In genomic region chr9:120129276-120129675, GRCm38 (mm10) we compare ENCODE assay signal across 9 mouse cellular contexts. TPM values are rescaled to one million over a fixed set of nuclear protein-coding genes. Genes with fewer than 3 reads are reported as not detected.
DNase-seq lines count a peak whose midpoint lies in the region; ATAC-seq and TF ChIP-seq lines count a peak whose summit lies in the region.
"Had no signal": no experiment of that assay in that cellular context is flagged by ENCODE, and none has a peak within 500 bp of the region (broad histone marks: within the 10 kb centered on the region; RNA-seq: fewer than 3 reads in every experiment).

No protein-coding gene starts in this region.

- H3K9ac ChIP-seq in heart, embryonic 11.5 days (ENCODE audit: low read depth, low read length): peak overlapping the region; percentile 99
- H3K9ac ChIP-seq in forebrain, postnatal 0 days: no peak overlapping the region
- H3K9ac ChIP-seq in liver, postnatal 0 days (replicated peaks): peak overlapping the region; percentile 97

- no peak for ATAC-seq in heart, embryonic 11.5 days (replicated peaks; ENCODE audit: insufficient number of reproducible peaks, low FRiP score, low TSS enrichment)
- no peak for ATAC-seq in forebrain, postnatal 0 days
- no peak for ATAC-seq in liver, postnatal 0 days

- TF ChIP-seq CTCF in E14TG2a.4 (conservative IDR thresholded peaks at IDR 0.05; ENCODE audit: low read length): no peak
- no peak for TF ChIP-seq CTCF in forebrain, postnatal 0 days (IDR thresholded peaks at IDR 0.05; ENCODE audit: low read depth)
- TF ChIP-seq CTCF in liver, postnatal 0 days (IDR thresholded peaks at IDR 0.05; ENCODE audit: low read depth): no peak

- 67% methylated on average over 10 of the region's 10 CpGs for WGBS in heart, embryonic 11.5 days (ENCODE audit: insufficient replicate concordance)
- WGBS in forebrain, postnatal 0 days: 69% methylated on average over 10 of the region's 10 CpGs
- WGBS in liver, postnatal 0 days (ENCODE audit: insufficient replicate concordance): 37% methylated on average over 10 of the region's 10 CpGs

- peak overlapping the region; percentile 85 for H3K4me2 ChIP-seq in heart, embryonic 11.5 days
- H3K4me2 ChIP-seq in forebrain, postnatal 0 days (ENCODE audit: low read depth): peak overlapping the region; percentile 67; the same call in 1 of the 2 replicates
- H3K4me2 ChIP-seq in liver, postnatal 0 days (ENCODE audit: low read depth, low read length): peak overlapping the region; percentile 85

- no peak for DNase-seq in heart, postnatal 36 days
- DNase-seq in forebrain, postnatal 0 days: no peak
- peak; percentile 19 for DNase-seq in liver, postnatal 0 days
- no peak for DNase-seq in gastrocnemius, postnatal 4 days (ENCODE audit: low spot score in 2 of 2)
- no peak for DNase-seq in cerebellum, postnatal 14 days
- DNase-seq in Muller cell, postnatal 12 days (ENCODE audit: inconsistent ontology term): no peak
- DNase-seq: cerebellum, postnatal 10 days had no signal

- intact Hi-C loops in heart, postnatal 36 days (cut with DNase I): no loop called here

- no peaks in the 10 kb centered on the region for H3K27me3 ChIP-seq in heart, embryonic 11.5 days (ENCODE audit: control insufficient read depth, insufficient read depth, low read length)
- no peaks in the 10 kb centered on the region for H3K27me3 ChIP-seq in E14TG2a.4 (ENCODE audit: insufficient read depth, low read length)
- H3K27me3 ChIP-seq in forebrain, postnatal 0 days (ENCODE audit: insufficient read depth, low read length): no peaks in the 10 kb centered on the region
- H3K27me3 ChIP-seq in liver, postnatal 0 days (ENCODE audit: insufficient read depth, low read length): no peaks in the 10 kb centered on the region

- H3K27ac ChIP-seq in heart, embryonic 11.5 days (ENCODE audit: low read depth, low read length): peak overlapping the region; percentile 94
- H3K27ac ChIP-seq in forebrain, postnatal 0 days (ENCODE audit: low read depth, low read length): no peak overlapping the region
- H3K27ac ChIP-seq in liver, postnatal 0 days (ENCODE audit: low read depth): peak overlapping the region; percentile 22; the same call in 1 of the 2 replicates

- H3K4me1 ChIP-seq in heart, embryonic 11.5 days (ENCODE audit: control insufficient read depth, insufficient read depth, low read length): peaks cover 14% of the 10 kb centered on the region
- H3K4me1 ChIP-seq in E14TG2a.4 (replicated peaks; ENCODE audit: low read depth, low read length): peaks cover 63% of the 10 kb centered on the region
- H3K4me1 ChIP-seq in forebrain, postnatal 0 days (ENCODE audit: insufficient read depth): peaks cover 10% of the 10 kb centered on the region; the same call in 1 of the 2 replicates
- H3K4me1 ChIP-seq in liver, postnatal 0 days (ENCODE audit: insufficient read depth): peaks cover 12% of the 10 kb centered on the region

- H3K9me3 ChIP-seq in heart, embryonic 11.5 days (replicated peaks; ENCODE audit: control insufficient read depth, low read length): no peaks in the 10 kb centered on the region
- no peaks in the 10 kb centered on the region for H3K9me3 ChIP-seq in E14TG2a.4 (ENCODE audit: low read length)
- H3K9me3 ChIP-seq in forebrain, postnatal 0 days (ENCODE audit: low read length): no peaks in the 10 kb centered on the region
- H3K9me3 ChIP-seq in liver, postnatal 0 days (ENCODE audit: low read length): no peaks in the 10 kb centered on the region

- peaks cover 17% of the 10 kb centered on the region for H3K36me3 ChIP-seq in heart, embryonic 11.5 days (ENCODE audit: control insufficient read depth, insufficient read depth, low read length)
- peaks cover 65% of the 10 kb centered on the region for H3K36me3 ChIP-seq in E14TG2a.4 (ENCODE audit: insufficient read depth, low read length)
- H3K36me3 ChIP-seq in forebrain, postnatal 0 days (ENCODE audit: insufficient read depth): peaks cover 48% of the 10 kb centered on the region
- peaks cover 41% of the 10 kb centered on the region for H3K36me3 ChIP-seq in liver, postnatal 0 days (replicated peaks; ENCODE audit: insufficient read depth, low read length)

- peak overlapping the region; percentile 97 for H3K4me3 ChIP-seq in heart, embryonic 11.5 days (ENCODE audit: low read depth, low read length)
- peak overlapping the region; percentile 99 for H3K4me3 ChIP-seq in E14TG2a.4 (replicated peaks; ENCODE audit: low read length)
- no peak overlapping the region for H3K4me3 ChIP-seq in forebrain, postnatal 0 days (ENCODE audit: low read depth, low read length)
- H3K4me3 ChIP-seq in liver, postnatal 0 days (ENCODE audit: low read depth, low read length): peak overlapping the region; percentile 98

- TF ChIP-seq EP300 in liver, postnatal 0 days (IDR thresholded peaks at IDR 0.05; ENCODE audit: low read depth): no peak

RNA-seq across cellular contexts. Expression of gene Rpsa, which starts 1.8 kb away (rescaled TPM):
- polyA plus RNA-seq in heart, embryonic 11.5 days (2014; fragmentation: Nextera tagmentation; extraction: Ambion mirVana): 1,140 and 1,315 TPM in 2 replicates
- total RNA-seq in heart, postnatal 36 days (2021): 100 to 1,000 TPM; 494 to 510 TPM
- total RNA-seq in forebrain, postnatal 0 days (2014; rRNA removed): 2,026 and 2,688 TPM in 2 replicates
- polyA plus RNA-seq in forebrain, postnatal 0 days (2015; fragmentation: Nextera tagmentation; extraction: Ambion mirVana): 949 and 1,184 TPM in 2 replicates
- polyA plus RNA-seq in liver, postnatal 0 days (2015; fragmentation: Nextera tagmentation; extraction: Ambion mirVana): 681 and 692 TPM in 2 replicates
- 1,000 to 10,000 TPM in 1 of 2 experiments, 100 to 1,000 TPM in 1; 833 to 1,010 TPM for total RNA-seq in gastrocnemius, postnatal 4 days (2021)

RNA-seq across cellular contexts. Expression of gene Slc25a38, which starts 19.1 kb away (rescaled TPM):
- 35.4 and 40.5 TPM in 2 replicates for polyA plus RNA-seq in heart, embryonic 11.5 days (2014; fragmentation: Nextera tagmentation; extraction: Ambion mirVana)
- 10 to 100 TPM; 18.9 to 21.1 TPM for total RNA-seq in heart, postnatal 36 days (2021)
- total RNA-seq in forebrain, postnatal 0 days (2014; rRNA removed): 49.1 and 53.5 TPM in 2 replicates
- polyA plus RNA-seq in forebrain, postnatal 0 days (2015; fragmentation: Nextera tagmentation; extraction: Ambion mirVana): 30.8 and 31.4 TPM in 2 replicates
- 44.8 and 48.9 TPM in 2 replicates for polyA plus RNA-seq in liver, postnatal 0 days (2015; fragmentation: Nextera tagmentation; extraction: Ambion mirVana)
- 10 to 100 TPM; 10.6 TPM for total RNA-seq in gastrocnemius, postnatal 4 days (2021)

RNA-seq across cellular contexts. Expression of gene Mobp, which starts 20.2 kb away (rescaled TPM):
- polyA plus RNA-seq in heart, embryonic 11.5 days (2014; fragmentation: Nextera tagmentation; extraction: Ambion mirVana): not detected in 2 replicates
- not detected for total RNA-seq in heart, postnatal 36 days (2021)
- total RNA-seq in forebrain, postnatal 0 days (2014; rRNA removed): 0.08 TPM in 1 of 2 replicates, not detected in the other
- polyA plus RNA-seq in forebrain, postnatal 0 days (2015; fragmentation: Nextera tagmentation; extraction: Ambion mirVana): 0.18 TPM in 1 of 2 replicates, not detected in the other
- not detected in 2 replicates for polyA plus RNA-seq in liver, postnatal 0 days (2015; fragmentation: Nextera tagmentation; extraction: Ambion mirVana)
- not detected for total RNA-seq in gastrocnemius, postnatal 4 days (2021)

RNA-seq across cellular contexts. Expression of gene Ccr8, which starts 37.4 kb away (rescaled TPM):
- polyA plus RNA-seq in heart, embryonic 11.5 days (2014; fragmentation: Nextera tagmentation; extraction: Ambion mirVana): not detected in 2 replicates
- not detected for total RNA-seq in heart, postnatal 36 days (2021)
- total RNA-seq in forebrain, postnatal 0 days (2014; rRNA removed): not detected in 2 replicates
- polyA plus RNA-seq in forebrain, postnatal 0 days (2015; fragmentation: Nextera tagmentation; extraction: Ambion mirVana): not detected in 2 replicates
- polyA plus RNA-seq in liver, postnatal 0 days (2015; fragmentation: Nextera tagmentation; extraction: Ambion mirVana): not detected in 2 replicates
- not detected for total RNA-seq in gastrocnemius, postnatal 4 days (2021)

RNA-seq across cellular contexts. Expression of gene Cx3cr1, which starts 59.6 kb away (rescaled TPM):
- polyA plus RNA-seq in heart, embryonic 11.5 days (2014; fragmentation: Nextera tagmentation; extraction: Ambion mirVana): 2.3 and 3.1 TPM in 2 replicates
- 1 to 10 TPM; 3.1 to 5.4 TPM for total RNA-seq in heart, postnatal 36 days (2021)
- 11.2 and 14.7 TPM in 2 replicates for total RNA-seq in forebrain, postnatal 0 days (2014; rRNA removed)
- polyA plus RNA-seq in forebrain, postnatal 0 days (2015; fragmentation: Nextera tagmentation; extraction: Ambion mirVana): 5.1 and 10.6 TPM in 2 replicates
- polyA plus RNA-seq in liver, postnatal 0 days (2015; fragmentation: Nextera tagmentation; extraction: Ambion mirVana): 1.8 and 2.2 TPM in 2 replicates
- 1 to 10 TPM; 5.5 to 5.6 TPM for total RNA-seq in gastrocnemius, postnatal 4 days (2021)
